Mouse (Mus musculus) CH12.LX (cell line): Measurements from ENCODE around the gene Arap2. TPM values are rescaled to one million over a fixed set of nuclear protein-coding genes. Genes with fewer than 3 reads are reported as not detected.
A peak's percentile ranks its signal among the peaks of the same experiment; 100 is the strongest.

Experiments
- DNase-seq: peaks from one replicate; pipeline ENCODE4 v3.0.0-alpha.2; 2013; ENCODE audit errors: extremely low read depth
- H3K27ac ChIP-seq: 2 replicates; pipeline ENCODE4 v1.5.1; 2012; ENCODE audit warnings: low read depth, mild to moderate bottlenecking, control low read depth, moderate library complexity; ENCODE audit not compliant: insufficient read depth
- H3K27me3 ChIP-seq: replicated peaks from 2 replicates; pipeline ENCODE3; 2012; ENCODE audit warnings: inconsistent platforms
- H3K36me3 ChIP-seq, 2 experiments: replicated peaks in 1 of 2; 2 replicates each; pipeline versions ENCODE3 to v1.6.1; 2012; ENCODE audit warnings: inconsistent platforms in 1 of 2, low read length in 1 of 2, mild to moderate bottlenecking in 1 of 2, mixed read lengths in 1 of 2, moderate library complexity in 1 of 2; ENCODE audit not compliant: control insufficient read depth in 1 of 2, insufficient read depth in 1 of 2
- H3K4me1 ChIP-seq, 2 experiments: 2 replicates each; pipeline ENCODE4 v1.6.1; 2012; ENCODE audit warnings: inconsistent platforms in 1 of 2, moderate library complexity in 1 of 2; ENCODE audit not compliant: insufficient read depth in 2 of 2, control insufficient read depth in 1 of 2
- H3K4me2 ChIP-seq: 2 replicates; pipeline ENCODE4 v1.6.1; 2012; ENCODE audit warnings: low read depth, mild to moderate bottlenecking, control low read depth; ENCODE audit not compliant: poor library complexity, insufficient read depth, severe bottlenecking
- H3K4me3 ChIP-seq, 3 experiments: fragments of 150-350 bp in 1 of 3; sonication (generic) in 1 of 3; replicated peaks in 1 of 3; 2 replicates each; pipeline versions ENCODE3 to v1.5.1; 2011 to 2012; ENCODE audit warnings: low read depth in 2 of 3, low read length in 2 of 3, mild to moderate bottlenecking in 2 of 3, moderate library complexity in 2 of 3, control low read depth in 1 of 3, improper control_type of control experiment in 1 of 3, inconsistent platforms in 1 of 3, mixed read lengths in 1 of 3; ENCODE audit not compliant: poor library complexity in 1 of 3
- H3K79me2 ChIP-seq: replicated peaks from 2 replicates; pipeline ENCODE4 v1.6.1; 2012; ENCODE audit warnings: mild to moderate bottlenecking, moderate library complexity; ENCODE audit not compliant: control insufficient read depth, poor library complexity, insufficient read depth, severe bottlenecking; ENCODE audit errors: extremely low read depth
- H3K9ac ChIP-seq: 2 replicates; pipeline ENCODE4 v1.6.1; 2012; ENCODE audit warnings: low read depth, mild to moderate bottlenecking, control low read depth, moderate library complexity; ENCODE audit not compliant: insufficient read depth
- H3K9me3 ChIP-seq: replicated peaks from 2 replicates; pipeline ENCODE3; 2012; ENCODE audit warnings: low read length, inconsistent platforms, mixed read lengths
- E2F4 ChIP-seq: IDR thresholded peaks from 2 replicates; pipeline ENCODE4 v1.6.1; 2011; ENCODE audit warnings: low read depth, low read length, improper control_type of control experiment; ENCODE audit not compliant: insufficient replicate concordance
- ELF1 ChIP-seq: IDR thresholded peaks from 2 replicates; pipeline ENCODE4 v1.6.1; 2014; ENCODE audit warnings: low read depth, mild to moderate bottlenecking, inconsistent platforms, low read length, improper control_type of control experiment
- EP300 ChIP-seq: IDR thresholded peaks from 2 replicates; pipeline ENCODE4 v1.6.1; 2011; ENCODE audit warnings: low read length, improper control_type of control experiment
- IRF4 ChIP-seq: IDR thresholded peaks from 2 replicates; pipeline ENCODE4 v1.6.1; 2014; ENCODE audit warnings: low read depth, mild to moderate bottlenecking, inconsistent platforms, low read length, improper control_type of control experiment
- JUND ChIP-seq: conservative IDR thresholded peaks from 2 replicates; pipeline ENCODE4 v1.6.1; 2011; ENCODE audit warnings: low read depth, low read length, improper control_type of control experiment
- MAX ChIP-seq: IDR thresholded peaks from 2 replicates; pipeline ENCODE4 v1.6.1; 2011; ENCODE audit warnings: low read length, improper control_type of control experiment
- MXI1 ChIP-seq: IDR thresholded peaks from 2 replicates; pipeline ENCODE4 v1.6.1; 2011; ENCODE audit warnings: mild to moderate bottlenecking, low read depth, low read length, improper control_type of control experiment
- POLR2AphosphoS2 ChIP-seq: IDR thresholded peaks from 2 replicates; pipeline ENCODE4 v1.6.1; 2011; ENCODE audit warnings: low read depth, low read length, improper control_type of control experiment
- RAD21 ChIP-seq: IDR thresholded peaks from 2 replicates; pipeline ENCODE4 v1.6.1; 2011; ENCODE audit warnings: low read depth, mild to moderate bottlenecking, low read length, improper control_type of control experiment, moderate library complexity
- SMC3 ChIP-seq: IDR thresholded peaks from 2 replicates; pipeline ENCODE4 v1.6.1; 2011; ENCODE audit warnings: low read depth, low read length, improper control_type of control experiment
- TBP ChIP-seq: conservative IDR thresholded peaks from 2 replicates; pipeline ENCODE4 v1.6.1; 2011; ENCODE audit warnings: low read depth, low read length, improper control_type of control experiment
- UBTF ChIP-seq: IDR thresholded peaks from 2 replicates; pipeline ENCODE4 v1.6.1; 2012; ENCODE audit warnings: low read depth, mild to moderate bottlenecking, inconsistent platforms, low read length, improper control_type of control experiment, moderate library complexity
- USF1 ChIP-seq: IDR thresholded peaks from 2 replicates; pipeline ENCODE4 v1.6.1; 2014; ENCODE audit warnings: low read depth, mild to moderate bottlenecking, inconsistent platforms, low read length, improper control_type of control experiment
- ZMIZ1 ChIP-seq: IDR thresholded peaks from 2 replicates; pipeline ENCODE4 v1.6.1; 2012; ENCODE audit warnings: low read depth, mild to moderate bottlenecking, inconsistent platforms, low read length, improper control_type of control experiment
- dilution Hi-C: fragments of 300-500 bp; cut with MboI; formaldehyde crosslinking; loops from 2 replicates; pipeline ENCODE4 v1.14.3; 2020; ENCODE audit warnings: low sequenced_read_pairs; ENCODE audit not compliant: extremely low pct_unique_long_range_greater_than_20kb, extremely low pct_ligation_motif_present
- in situ Hi-C: fragments of 300-500 bp; cut with MboI; formaldehyde crosslinking; loops from 3 replicates; pipeline ENCODE4 v1.14.3; 2019; ENCODE audit warnings: low sequenced_read_pairs, low pct_ligation_motif_present, low pct_unique_long_range_greater_than_20kb, mixed read lengths
- polyA plus RNA-seq: library from polyadenylated mRNA; unstranded; fragments of >175 nt; gene quantifications from 2 replicates; pipeline ENCODE4 v1.2.1, GENCODE M21; 2012; ENCODE audit warnings: low read depth; ENCODE audit not compliant: insufficient read length
- total RNA-seq, 2 experiments: library from RNA; depleted of rRNA; stranded (reverse); fragments of 300-350 nt in 1 of 2; fragments of >200 nt in 1 of 2; gene quantifications; 2 replicates each; pipeline ENCODE4 v1.2.3; 2012 to 2014

The Arap2 gene
- total and polyA plus RNA-seq, 3 experiments: 6.6 to 15.1 (median 9.4) TPM

DNA sequence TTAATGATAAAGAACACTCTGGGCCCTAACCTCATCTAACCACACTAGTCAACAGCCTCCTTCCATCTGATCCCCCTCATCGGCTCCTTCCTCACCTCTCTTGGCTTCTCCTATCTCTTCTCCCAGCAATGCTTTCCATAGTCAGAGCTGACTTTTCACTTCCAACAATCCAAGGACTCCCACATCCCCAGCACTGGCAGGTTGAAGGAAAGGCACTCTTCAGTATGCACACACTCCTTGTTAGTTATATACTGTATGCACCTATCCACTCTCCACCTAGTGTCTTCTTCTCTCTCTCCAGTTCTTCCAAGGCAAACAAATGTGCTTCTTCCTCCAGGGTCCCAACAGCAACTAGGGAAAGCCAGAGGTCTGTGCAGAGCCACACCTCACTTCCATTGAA lies 50.0 kb downstream of the Arap2 start:
- H3K27ac ChIP-seq: no peak overlapping the region
- dilution Hi-C loops: no loop called here
- in situ Hi-C loops: no loop called here

GRCm38 (mm10) chr5:62715436-62715835 lies 50.5 kb downstream of the Arap2 start:
- dilution Hi-C loops: no loop called here
- Histone ChIP-seq H3K27me3 (no peaks in the 10 kb centered on the region), H3K4me3 (no peak overlapping the region)

More for the DNA sequence above, 50.0 kb downstream of the Arap2 start:
- no peak for TF ChIP-seq USF1
- no peak for TF ChIP-seq E2F4
- no peak for TF ChIP-seq MXI1
- TF ChIP-seq IRF4: no peak
- TF ChIP-seq UBTF: no peak
- no peaks in the 10 kb centered on the region for H3K27me3 ChIP-seq
- DNase-seq: no peak
- H3K79me2 ChIP-seq: no peaks in the 10 kb centered on the region
- no peak overlapping the region for H3K4me2 ChIP-seq
- H3K9ac ChIP-seq: no peak overlapping the region
- H3K4me3 ChIP-seq: no peak overlapping the region
- peaks cover 0 to 15% of the 10 kb centered on the region in 2 experiments for H3K36me3 ChIP-seq
- H3K4me1 ChIP-seq: peaks cover 0 to 16% of the 10 kb centered on the region in 2 experiments; a peak in 2 of 4 replicates
- H3K9me3 ChIP-seq: no peaks in the 10 kb centered on the region

DNA sequence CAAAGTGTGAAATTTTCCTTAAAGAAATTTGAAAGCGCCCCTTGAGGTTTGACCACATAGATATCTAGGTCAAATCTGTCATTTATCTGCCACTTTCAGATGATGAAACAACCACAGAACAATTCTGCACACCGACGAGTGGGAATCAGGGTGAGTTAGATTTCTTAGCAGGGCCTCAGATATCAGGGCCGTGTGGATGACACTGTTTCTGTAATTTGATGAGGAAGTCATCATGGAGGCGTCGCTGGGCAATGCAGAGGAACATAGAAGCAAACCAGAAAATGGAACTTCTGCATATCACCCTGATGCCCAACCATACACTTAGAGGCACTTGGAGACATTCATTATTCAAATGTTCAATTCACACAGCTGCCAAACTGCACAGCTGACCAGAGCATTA lies 55.0 kb downstream of the Arap2 start:
- dilution Hi-C loops (no loop called here), in situ Hi-C loops (no loop called here)
- TF ChIP-seq ELF1 (no peak), POLR2AphosphoS2 (no peak)
- Histone ChIP-seq H3K9ac (no peak overlapping the region), H3K4me2 (no peak overlapping the region), H3K27me3 (no peaks in the 10 kb centered on the region), H3K79me2 (no peaks in the 10 kb centered on the region), H3K27ac (no peak overlapping the region), H3K9me3 (no peaks in the 10 kb centered on the region), H3K4me1 (peaks cover 0 to 15% of the 10 kb centered on the region in 2 experiments; a peak in 2 of 4 replicates), H3K36me3 (peaks cover 0 to 10% of the 10 kb centered on the region in 2 experiments), H3K4me3 (no peak overlapping the region)
- DNase-seq: no peak

More at GRCm38 (mm10) chr5:62715436-62715835, 50.5 kb downstream of the Arap2 start:
- no peak overlapping the region for H3K4me2 ChIP-seq
- H3K9ac ChIP-seq: no peak overlapping the region
- peaks cover 0 to 16% of the 10 kb centered on the region in 2 experiments; a peak in 2 of 4 replicates for H3K4me1 ChIP-seq
- in situ Hi-C loops: no loop called here
- peak; percentile 3 for DNase-seq
- H3K79me2 ChIP-seq: no peaks in the 10 kb centered on the region
- H3K36me3 ChIP-seq: peaks cover 0 to 15% of the 10 kb centered on the region in 2 experiments
- H3K9me3 ChIP-seq: no peaks in the 10 kb centered on the region
- TF ChIP-seq SMC3 (no peak), JUND (no peak), RAD21 (no peak), EP300 (no peak), ZMIZ1 (no peak), MAX (no peak), TBP (no peak)
- no peak overlapping the region for H3K27ac ChIP-seq
